Mouse (Mus musculus): ENCODE measurements at regions not wholly inside any gene's neighbourhood (a gene's known extent, or its start where the extent isn't known, plus 50 kb on each side); places are given as distances from the start of the nearest gene placed in this dataset.

GRCm38 (mm10) chr4:39508866-39509265 lies 58.8 kb downstream of the 1700009N14Rik start:
- Histone ChIP-seq H3K4me1 (replicated peaks; ENCODE audit: control insufficient read depth, insufficient read depth, low read length) (no peaks in the 10 kb centered on the region), H3K4me2 (ENCODE audit: low read depth, low read length, severe bottlenecking) (no peak overlapping the region), H3K4me3 (ENCODE audit: low read depth, low read length) (no peak overlapping the region), H3K36me3 (ENCODE audit: control insufficient read depth, insufficient read depth, low read length) (no peaks in the 10 kb centered on the region), H3K9me3 (ENCODE audit: control insufficient read depth, low read length) (no peaks in the 10 kb centered on the region), H3K27ac (ENCODE audit: low read depth, low read length) (no peak overlapping the region), H3K27me3 (ENCODE audit: control insufficient read depth, insufficient read depth, low read length) (no peaks in the 10 kb centered on the region), H3K9ac (ENCODE audit: low read length) (no peak overlapping the region)
- ATAC-seq (replicated peaks; ENCODE audit: low FRiP score) (no peak), DNase-seq (ENCODE audit: low spot score) (no peak)
- WGBS: 92% methylated on average over 6 of the region's 6 CpGs

- peak; percentile 76 for ATAC-seq (replicated peaks; ENCODE audit: low FRiP score)
These were observed 77.4 kb downstream of the 1700009N14Rik start for GRCm38 (mm10) chr4:39527492-39527891.

DNA sequence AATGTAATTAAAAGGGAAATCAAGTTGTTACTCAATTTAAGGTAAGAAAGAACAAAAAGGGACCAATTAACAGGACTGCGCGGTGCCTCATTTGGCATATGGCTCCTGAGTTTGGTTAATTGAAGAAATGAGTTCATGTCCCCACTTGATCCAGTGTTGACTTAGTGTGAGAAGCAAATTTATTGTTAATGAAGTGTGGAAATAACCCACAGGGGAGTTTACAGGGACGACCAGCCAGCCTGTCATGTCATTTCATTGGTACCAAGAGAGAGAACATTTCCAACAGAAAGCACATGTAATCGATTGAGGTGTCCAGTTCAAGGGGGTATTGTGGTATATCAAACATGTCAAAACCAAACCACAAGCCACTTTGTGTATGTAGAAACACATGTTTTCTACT lies 78.6 kb downstream of the 1700009N14Rik start:
- H3K4me1 ChIP-seq (replicated peaks; ENCODE audit: control insufficient read depth, insufficient read depth, low read length): no peaks in the 10 kb centered on the region
- H3K4me3 ChIP-seq (ENCODE audit: low read depth, low read length): no peak overlapping the region
- no peak for DNase-seq (ENCODE audit: low spot score)
- H3K4me2 ChIP-seq (ENCODE audit: low read depth, low read length, severe bottlenecking): no peak overlapping the region
- H3K27ac ChIP-seq (ENCODE audit: low read depth, low read length): no peak overlapping the region
- ATAC-seq (replicated peaks; ENCODE audit: low FRiP score): no peak; the same call in 1 of the 2 replicates
- no peak overlapping the region for H3K9ac ChIP-seq (ENCODE audit: low read length)
- H3K36me3 ChIP-seq (ENCODE audit: control insufficient read depth, insufficient read depth, low read length): no peaks in the 10 kb centered on the region
- no peaks in the 10 kb centered on the region for H3K9me3 ChIP-seq (ENCODE audit: control insufficient read depth, low read length)
- no peaks in the 10 kb centered on the region for H3K27me3 ChIP-seq (ENCODE audit: control insufficient read depth, insufficient read depth, low read length)
- 76% methylated on average over 4 of the region's 4 CpGs for WGBS

More at GRCm38 (mm10) chr4:39527492-39527891, 77.4 kb downstream of the 1700009N14Rik start:
- Histone ChIP-seq H3K27me3 (ENCODE audit: control insufficient read depth, insufficient read depth, low read length) (no peaks in the 10 kb centered on the region), H3K4me2 (ENCODE audit: low read depth, low read length, severe bottlenecking) (no peak overlapping the region), H3K36me3 (ENCODE audit: control insufficient read depth, insufficient read depth, low read length) (no peaks in the 10 kb centered on the region), H3K27ac (ENCODE audit: low read depth, low read length) (no peak overlapping the region), H3K4me1 (replicated peaks; ENCODE audit: control insufficient read depth, insufficient read depth, low read length) (no peaks in the 10 kb centered on the region), H3K9me3 (ENCODE audit: control insufficient read depth, low read length) (no peaks in the 10 kb centered on the region), H3K9ac (ENCODE audit: low read length) (no peak overlapping the region), H3K4me3 (ENCODE audit: low read depth, low read length) (no peak overlapping the region)
- no peak for DNase-seq (ENCODE audit: low spot score)
- WGBS: 69% methylated on average over 2 of the region's 2 CpGs

GRCm38 (mm10) chr4:39556101-39556763 lies 106.1 kb downstream of the 1700009N14Rik start:
- no peak overlapping the region for H3K27ac ChIP-seq (ENCODE audit: low read depth, low read length)
- H3K4me1 ChIP-seq (replicated peaks; ENCODE audit: control insufficient read depth, insufficient read depth, low read length): no peaks in the 10 kb centered on the region
- H3K4me3 ChIP-seq (ENCODE audit: low read depth, low read length): no peak overlapping the region
- H3K4me2 ChIP-seq (ENCODE audit: low read depth, low read length, severe bottlenecking): no peak overlapping the region
- no peak overlapping the region for H3K9ac ChIP-seq (ENCODE audit: low read length)
- H3K36me3 ChIP-seq (ENCODE audit: control insufficient read depth, insufficient read depth, low read length): no peaks in the 10 kb centered on the region
- no peak for DNase-seq (ENCODE audit: low spot score)
- WGBS: 95% methylated on average over 3 of the region's 3 CpGs
- ATAC-seq (replicated peaks; ENCODE audit: low FRiP score): no peak
- H3K27me3 ChIP-seq (ENCODE audit: control insufficient read depth, insufficient read depth, low read length): no peaks in the 10 kb centered on the region
- no peaks in the 10 kb centered on the region for H3K9me3 ChIP-seq (ENCODE audit: control insufficient read depth, low read length)

GRCm38 (mm10) chr4:39597426-39597825 lies 147.3 kb downstream of the 1700009N14Rik start:
- ATAC-seq (replicated peaks; ENCODE audit: low FRiP score) (no peak), DNase-seq (ENCODE audit: low spot score) (no peak)
- Histone ChIP-seq H3K4me1 (replicated peaks; ENCODE audit: control insufficient read depth, insufficient read depth, low read length) (no peaks in the 10 kb centered on the region), H3K9me3 (ENCODE audit: control insufficient read depth, low read length) (no peaks in the 10 kb centered on the region), H3K9ac (ENCODE audit: low read length) (no peak overlapping the region), H3K36me3 (ENCODE audit: control insufficient read depth, insufficient read depth, low read length) (no peaks in the 10 kb centered on the region), H3K27ac (ENCODE audit: low read depth, low read length) (no peak overlapping the region), H3K4me2 (ENCODE audit: low read depth, low read length, severe bottlenecking) (no peak overlapping the region), H3K4me3 (ENCODE audit: low read depth, low read length) (no peak overlapping the region), H3K27me3 (ENCODE audit: control insufficient read depth, insufficient read depth, low read length) (no peaks in the 10 kb centered on the region)
- WGBS: 75% methylated on average over 2 of the region's 2 CpGs

- ATAC-seq (replicated peaks; ENCODE audit: low FRiP score) (no peak), DNase-seq (ENCODE audit: low spot score) (no peak)
- Histone ChIP-seq H3K27me3 (ENCODE audit: control insufficient read depth, insufficient read depth, low read length) (no peaks in the 10 kb centered on the region), H3K9me3 (ENCODE audit: control insufficient read depth, low read length) (no peaks in the 10 kb centered on the region), H3K27ac (ENCODE audit: low read depth, low read length) (no peak overlapping the region), H3K36me3 (ENCODE audit: control insufficient read depth, insufficient read depth, low read length) (no peaks in the 10 kb centered on the region), H3K4me1 (replicated peaks; ENCODE audit: control insufficient read depth, insufficient read depth, low read length) (no peaks in the 10 kb centered on the region), H3K4me2 (ENCODE audit: low read depth, low read length, severe bottlenecking) (no peak overlapping the region), H3K4me3 (ENCODE audit: low read depth, low read length) (no peak overlapping the region), H3K9ac (ENCODE audit: low read length) (no peak overlapping the region)
- WGBS: 88% methylated on average over 5 of the region's 5 CpGs
These were observed 155.0 kb downstream of the 1700009N14Rik start for GRCm38 (mm10) chr4:39605046-39605445.

GRCm38 (mm10) chr4:39644136-39644535 lies 194.0 kb downstream of the 1700009N14Rik start:
- DNase-seq (ENCODE audit: low spot score): no peak
- no peaks in the 10 kb centered on the region for H3K4me1 ChIP-seq (replicated peaks; ENCODE audit: control insufficient read depth, insufficient read depth, low read length)
- H3K4me2 ChIP-seq (ENCODE audit: low read depth, low read length, severe bottlenecking): no peak overlapping the region
- H3K27ac ChIP-seq (ENCODE audit: low read depth, low read length): no peak overlapping the region
- no peak for ATAC-seq (replicated peaks; ENCODE audit: low FRiP score)
- H3K4me3 ChIP-seq (ENCODE audit: low read depth, low read length): no peak overlapping the region
- H3K27me3 ChIP-seq (ENCODE audit: control insufficient read depth, insufficient read depth, low read length): no peaks in the 10 kb centered on the region
- no peaks in the 10 kb centered on the region for H3K9me3 ChIP-seq (ENCODE audit: control insufficient read depth, low read length)
- 88% methylated on average over 7 of the region's 7 CpGs for WGBS
- no peak overlapping the region for H3K9ac ChIP-seq (ENCODE audit: low read length)
- H3K36me3 ChIP-seq (ENCODE audit: control insufficient read depth, insufficient read depth, low read length): no peaks in the 10 kb centered on the region

DNA sequence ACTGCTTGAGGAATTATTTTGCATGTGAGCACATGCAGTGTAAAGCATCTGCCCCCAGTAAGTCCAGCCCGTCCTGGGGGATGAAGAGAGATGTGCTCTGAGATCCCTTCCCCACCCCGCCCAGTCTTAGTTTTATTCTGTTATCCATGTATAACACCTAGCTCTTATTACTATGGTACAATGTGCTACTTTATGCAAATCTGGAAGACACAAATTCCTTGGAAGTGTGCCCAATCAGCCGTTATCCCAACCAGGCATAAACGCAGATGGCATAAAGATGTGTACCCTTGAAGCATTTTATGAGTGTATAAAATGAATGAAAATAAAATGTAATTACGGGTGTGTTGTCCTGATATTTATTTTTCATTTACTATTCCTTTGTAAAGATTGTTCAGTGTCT lies 194.8 kb downstream of the 1700009N14Rik start:
- WGBS: 89% methylated on average over 5 of the region's 5 CpGs
- no peaks in the 10 kb centered on the region for H3K4me1 ChIP-seq (replicated peaks; ENCODE audit: control insufficient read depth, insufficient read depth, low read length)
- DNase-seq (ENCODE audit: low spot score) (no peak), ATAC-seq (replicated peaks; ENCODE audit: low FRiP score) (no peak)
- H3K27me3 ChIP-seq (ENCODE audit: control insufficient read depth, insufficient read depth, low read length): no peaks in the 10 kb centered on the region
- H3K9me3 ChIP-seq (ENCODE audit: control insufficient read depth, low read length): no peaks in the 10 kb centered on the region
- no peak overlapping the region for H3K27ac ChIP-seq (ENCODE audit: low read depth, low read length)
- H3K36me3 ChIP-seq (ENCODE audit: control insufficient read depth, insufficient read depth, low read length): no peaks in the 10 kb centered on the region
- no peak overlapping the region for H3K9ac ChIP-seq (ENCODE audit: low read length)
- no peak overlapping the region for H3K4me2 ChIP-seq (ENCODE audit: low read depth, low read length, severe bottlenecking)
- H3K4me3 ChIP-seq (ENCODE audit: low read depth, low read length): no peak overlapping the region

GRCm38 (mm10) chr4:39660538-39660937 lies 210.4 kb downstream of the 1700009N14Rik start:
- DNase-seq (ENCODE audit: low spot score): no peak
- ATAC-seq (replicated peaks; ENCODE audit: low FRiP score): no peak
- H3K4me2 ChIP-seq (ENCODE audit: low read depth, low read length, severe bottlenecking): no peak overlapping the region

More at GRCm38 (mm10) chr4:39660538-39660937, 210.4 kb downstream of the 1700009N14Rik start:
- Histone ChIP-seq H3K27ac (ENCODE audit: low read depth, low read length) (no peak overlapping the region), H3K27me3 (ENCODE audit: control insufficient read depth, insufficient read depth, low read length) (no peaks in the 10 kb centered on the region), H3K36me3 (ENCODE audit: control insufficient read depth, insufficient read depth, low read length) (no peaks in the 10 kb centered on the region), H3K4me3 (ENCODE audit: low read depth, low read length) (no peak overlapping the region), H3K4me1 (replicated peaks; ENCODE audit: control insufficient read depth, insufficient read depth, low read length) (no peaks in the 10 kb centered on the region), H3K9ac (ENCODE audit: low read length) (no peak overlapping the region), H3K9me3 (ENCODE audit: control insufficient read depth, low read length) (no peaks in the 10 kb centered on the region)
- WGBS: 80% methylated on average over 2 of the region's 2 CpGs

Measured in forebrain, embryonic 11.5 days (tissue).